Mouse (Mus musculus) olfactory bulb, adult 2 months (tissue): ENCODE results near the gene Sipa1l3.

Source experiments
- CTCF ChIP-seq: fragments of 200-500 bp; IDR thresholded peaks from 2 replicates; pipeline ENCODE4 v1.5.1; 2012; ENCODE audit warnings: low read depth, mild to moderate bottlenecking, low read length, moderate library complexity; ENCODE audit not compliant: insufficient read depth
- POLR2A ChIP-seq: fragments of 200-500 bp; IDR thresholded peaks from 2 replicates; pipeline ENCODE4 v1.6.1; 2012; ENCODE audit warnings: mild to moderate bottlenecking, low read depth, low read length, moderate library complexity; ENCODE audit not compliant: insufficient read depth

GRCm38 (mm10) chr7:29452381-29452780 lies 66.1 kb downstream of the Sipa1l3 start:
- TF ChIP-seq CTCF (no peak), POLR2A (no peak)
